Mouse (Mus musculus): ENCODE data around the gene Col6a3. TPM values are rescaled to one million over a fixed set of nuclear protein-coding genes. Genes with fewer than 3 reads are reported as not detected.

The Col6a3 gene
- 1 to 10 TPM; 3.1 to 5.4 (median 4.3) TPM for total RNA-seq (2022)

DNA sequence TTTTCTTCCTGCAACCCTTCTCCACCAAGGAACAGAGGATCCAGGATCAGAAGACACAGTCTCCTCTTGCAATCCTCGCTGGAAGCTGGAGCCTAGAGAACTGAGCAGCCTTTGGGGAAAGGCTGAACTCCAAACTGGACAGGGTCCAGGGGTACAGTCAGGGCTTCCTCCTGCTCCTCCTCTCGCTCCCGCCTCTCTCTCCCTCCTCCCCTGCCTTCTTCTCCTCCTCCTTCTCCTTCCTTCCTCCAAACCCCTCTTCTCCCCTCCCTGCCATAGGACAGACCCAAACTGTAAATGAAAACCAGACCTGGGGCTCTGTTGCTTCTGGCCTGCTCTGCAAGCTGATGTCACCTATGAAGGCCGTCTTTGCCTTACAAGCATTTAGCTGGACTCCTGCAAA is at the start of gene Col6a3:
Gene Col6a3, minus strand, starts transcription at position 136 of the 400 bp plus-strand sequence.
- no peak for DNase-seq (ENCODE audit: low spot score in 2 of 2)

DNA sequence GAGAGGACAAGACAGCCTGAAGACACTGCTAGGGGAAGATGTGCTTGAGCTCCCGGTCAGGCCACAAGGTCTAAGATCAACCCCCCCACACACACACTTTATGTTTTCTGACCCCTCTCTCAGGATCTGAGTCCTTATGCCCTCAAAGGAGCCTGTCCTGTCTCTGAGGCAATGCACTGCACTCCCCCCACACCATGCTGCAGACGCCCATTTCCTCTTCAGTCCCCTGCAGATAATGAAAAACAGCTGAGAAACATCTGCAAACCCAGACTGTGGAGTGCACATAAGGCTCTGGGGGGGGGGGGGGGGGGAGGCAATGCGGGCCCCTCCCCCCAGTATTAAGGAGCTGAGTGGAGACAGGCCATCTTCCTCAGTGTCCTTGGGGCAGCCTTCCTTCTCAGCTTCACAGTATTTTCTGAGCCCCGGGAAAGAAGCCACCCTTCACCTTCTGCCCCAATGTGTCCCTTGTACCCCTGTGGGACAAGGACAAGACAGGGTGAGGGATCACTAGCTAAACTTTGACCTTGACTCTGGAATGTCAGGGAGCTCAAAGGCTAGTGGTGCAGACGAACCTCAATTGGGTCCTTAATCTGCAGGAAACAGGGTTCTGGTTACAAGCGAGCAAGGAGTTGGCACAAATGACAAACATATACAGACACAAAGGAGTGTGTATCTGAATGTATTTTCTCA is 42.1 kb upstream of the Col6a3 start:
- DNase-seq (ENCODE audit: low spot score in 2 of 2) = no peak

DNA sequence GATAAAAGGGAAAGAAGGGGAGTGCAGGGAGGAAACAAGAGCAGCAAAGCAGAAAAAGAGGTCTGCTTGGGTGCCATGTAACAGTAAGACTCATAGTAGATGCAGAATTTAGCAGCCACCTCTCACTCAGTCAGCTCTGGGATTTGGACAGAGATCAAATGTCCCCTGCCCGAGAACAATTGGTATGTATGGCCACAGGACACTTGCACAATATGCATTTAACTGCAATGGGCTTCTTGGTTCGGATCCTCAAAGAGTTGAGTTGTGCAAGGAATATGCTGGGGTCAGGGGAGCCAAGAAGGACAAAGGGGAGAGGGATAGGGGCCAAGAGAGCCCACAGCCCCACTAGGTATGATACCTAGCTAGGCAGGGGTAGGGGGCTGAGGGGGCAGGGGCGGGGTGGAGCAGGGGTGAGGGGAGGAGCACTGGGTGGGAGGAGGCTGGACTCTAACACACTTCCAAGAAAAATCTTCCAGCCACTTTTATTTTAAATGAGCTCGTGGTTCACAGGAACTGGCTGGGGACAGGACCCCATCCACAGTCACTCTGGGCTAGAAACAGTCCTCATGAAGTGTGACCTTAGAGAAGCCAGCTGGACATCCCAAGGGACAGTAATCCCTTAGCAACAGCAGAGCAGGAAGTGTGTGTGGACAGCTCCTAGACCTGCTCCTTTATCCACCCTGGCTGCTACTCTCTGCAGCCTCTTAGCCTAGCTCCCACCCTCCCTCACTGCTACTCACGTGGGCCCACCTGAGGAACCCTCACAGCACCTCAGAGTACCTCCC is 32.9 kb upstream of the Col6a3 start:
- DNase-seq (ENCODE audit: low spot score in 2 of 2) = no peak

DNA sequence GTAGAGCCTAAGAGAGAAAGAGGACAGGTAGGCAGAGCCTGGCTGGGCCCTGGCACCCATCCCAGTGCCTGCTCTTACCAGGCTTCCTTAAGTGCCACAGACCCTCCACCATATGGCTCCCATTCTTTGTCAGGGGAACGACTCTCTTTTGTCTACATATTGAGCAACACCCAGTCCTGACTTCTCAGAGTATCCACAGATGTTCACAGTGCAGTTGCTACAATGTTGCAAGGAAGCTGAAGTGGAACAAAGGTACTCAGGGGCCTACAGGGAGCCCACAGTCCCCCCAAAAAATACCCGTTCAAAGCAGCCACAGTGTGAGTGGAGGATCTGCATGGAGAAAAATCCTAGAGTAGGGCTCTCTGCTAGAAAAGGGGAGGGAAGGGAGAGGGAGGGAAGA is 32.2 kb upstream of the Col6a3 start:
- DNase-seq (ENCODE audit: low spot score in 2 of 2) = no peak

DNA sequence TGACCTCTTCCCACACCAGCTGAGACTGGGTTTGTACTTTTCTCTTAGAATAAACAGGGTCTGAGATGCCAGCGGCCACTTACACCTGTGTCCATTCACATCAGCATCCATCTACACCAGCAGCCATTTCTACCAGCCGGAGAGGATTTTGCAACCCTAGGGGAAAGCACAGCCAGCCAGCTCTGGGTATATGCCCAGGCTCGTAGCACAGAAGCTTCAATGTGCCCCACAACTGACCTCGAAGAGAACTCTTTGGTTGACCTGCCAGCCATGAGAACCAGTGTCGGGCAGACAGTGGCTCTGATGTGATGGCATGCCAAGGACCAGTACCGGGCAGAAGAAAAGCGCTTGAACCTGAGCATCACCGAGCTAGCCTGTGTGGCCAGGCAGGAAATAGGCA is 31.6 kb upstream of the Col6a3 start:
- no peak for DNase-seq (ENCODE audit: low spot score in 2 of 2)

DNA sequence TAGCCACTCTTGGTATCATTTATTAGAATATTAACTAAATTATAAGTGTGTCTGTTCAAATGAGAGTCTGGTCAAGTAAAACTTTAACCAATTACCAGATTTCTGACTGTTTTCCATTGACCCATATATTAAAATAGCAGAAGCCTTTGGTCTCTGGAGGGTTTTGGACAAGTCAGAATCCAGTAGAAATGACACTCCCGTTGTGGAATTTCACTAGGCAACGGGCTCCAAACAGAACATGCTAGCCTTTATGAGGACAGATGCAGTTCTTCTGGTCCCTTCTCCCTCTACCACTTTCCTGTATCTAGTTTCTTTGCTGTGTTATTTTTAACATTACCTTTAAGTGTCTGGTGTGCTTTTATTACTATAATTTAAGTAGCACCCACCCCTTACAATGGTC is 26.8 kb upstream of the Col6a3 start:
- DNase-seq (ENCODE audit: low spot score in 2 of 2) = no peak

DNA sequence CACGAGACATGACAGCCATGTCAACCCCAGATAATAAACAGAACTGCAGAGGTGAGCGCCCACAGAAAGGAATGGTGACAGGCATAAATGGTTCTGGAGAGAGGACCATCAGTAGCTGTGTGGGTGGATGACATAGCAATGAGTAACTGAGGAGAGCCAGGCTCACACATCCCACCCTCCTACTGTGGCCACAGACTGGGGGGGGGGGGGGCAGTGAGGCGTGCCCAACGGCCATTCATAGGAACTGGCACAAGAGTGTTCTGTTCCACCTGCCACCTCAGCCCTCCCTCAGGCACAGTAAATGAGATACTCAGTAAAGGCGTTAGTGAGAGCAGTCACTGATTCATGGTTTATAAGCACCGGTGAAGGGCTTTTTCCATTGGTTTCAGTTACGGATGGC is 23.0 kb upstream of the Col6a3 start:
- DNase-seq (ENCODE audit: low spot score in 2 of 2) = no peak

DNA sequence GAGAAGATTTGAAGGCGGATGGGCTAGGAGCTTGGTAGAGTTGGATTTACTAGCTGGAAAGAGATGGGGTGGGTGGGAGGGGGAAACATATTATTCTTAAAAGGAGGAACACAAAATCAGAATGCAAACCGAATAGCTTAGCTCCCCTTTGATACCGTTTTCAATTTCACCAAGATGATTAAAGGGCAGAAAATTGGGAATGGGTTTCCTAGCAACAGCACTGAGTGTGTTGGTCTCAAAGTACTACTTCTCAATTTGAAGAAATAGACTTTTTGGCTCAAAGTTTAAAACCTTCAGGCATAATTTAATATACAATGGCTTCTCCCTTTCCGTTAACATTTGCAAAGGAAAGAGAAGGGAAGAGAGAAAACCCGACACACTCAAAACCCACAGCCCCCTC is 12.1 kb upstream of the Col6a3 start:
- DNase-seq (ENCODE audit: low spot score in 2 of 2) = no peak

DNA sequence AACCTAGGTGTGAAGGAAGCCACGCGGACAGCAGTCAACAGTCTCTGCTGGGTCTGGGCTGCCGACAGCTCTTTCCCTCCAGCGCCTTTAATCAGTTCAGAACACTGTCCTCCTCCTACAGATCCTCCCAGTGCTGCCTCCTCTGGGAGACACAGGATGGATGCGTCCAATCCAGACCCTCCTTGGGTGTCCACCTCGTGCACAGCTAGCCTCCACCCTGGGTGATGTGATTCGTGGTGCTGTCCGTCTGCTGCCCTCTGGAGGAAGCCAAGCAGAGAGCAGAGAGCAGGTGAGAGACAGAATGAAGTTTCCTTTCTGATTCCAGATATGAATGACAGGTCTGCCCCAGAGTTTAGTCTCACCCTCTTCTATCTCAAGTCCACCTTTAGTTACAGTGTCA is 6.1 kb upstream of the Col6a3 start:
- peak in 1 of 2 experiments; percentile 25 for DNase-seq (ENCODE audit: low spot score in 2 of 2)

DNA sequence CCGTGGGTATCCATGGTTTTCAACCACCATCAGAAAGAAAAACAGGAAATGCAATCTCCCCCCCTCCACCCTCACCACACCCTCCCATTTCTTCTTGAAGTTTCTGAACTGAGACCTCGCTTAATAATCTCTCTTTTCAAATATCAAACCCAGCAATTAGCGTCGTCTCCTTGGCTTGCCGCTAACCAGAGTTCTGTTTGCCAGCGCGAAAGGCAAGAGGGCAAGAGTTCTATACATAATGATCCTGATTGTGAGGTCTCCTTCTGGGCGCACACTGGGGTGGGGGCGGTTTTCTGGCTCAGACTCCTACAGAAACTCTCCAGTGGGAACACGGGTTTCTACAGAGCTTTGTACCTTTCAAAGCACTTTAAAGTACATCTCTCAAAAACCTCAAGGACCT is 1.4 kb upstream of the Col6a3 start:
- DNase-seq (ENCODE audit: low spot score in 2 of 2) = no peak

DNA sequence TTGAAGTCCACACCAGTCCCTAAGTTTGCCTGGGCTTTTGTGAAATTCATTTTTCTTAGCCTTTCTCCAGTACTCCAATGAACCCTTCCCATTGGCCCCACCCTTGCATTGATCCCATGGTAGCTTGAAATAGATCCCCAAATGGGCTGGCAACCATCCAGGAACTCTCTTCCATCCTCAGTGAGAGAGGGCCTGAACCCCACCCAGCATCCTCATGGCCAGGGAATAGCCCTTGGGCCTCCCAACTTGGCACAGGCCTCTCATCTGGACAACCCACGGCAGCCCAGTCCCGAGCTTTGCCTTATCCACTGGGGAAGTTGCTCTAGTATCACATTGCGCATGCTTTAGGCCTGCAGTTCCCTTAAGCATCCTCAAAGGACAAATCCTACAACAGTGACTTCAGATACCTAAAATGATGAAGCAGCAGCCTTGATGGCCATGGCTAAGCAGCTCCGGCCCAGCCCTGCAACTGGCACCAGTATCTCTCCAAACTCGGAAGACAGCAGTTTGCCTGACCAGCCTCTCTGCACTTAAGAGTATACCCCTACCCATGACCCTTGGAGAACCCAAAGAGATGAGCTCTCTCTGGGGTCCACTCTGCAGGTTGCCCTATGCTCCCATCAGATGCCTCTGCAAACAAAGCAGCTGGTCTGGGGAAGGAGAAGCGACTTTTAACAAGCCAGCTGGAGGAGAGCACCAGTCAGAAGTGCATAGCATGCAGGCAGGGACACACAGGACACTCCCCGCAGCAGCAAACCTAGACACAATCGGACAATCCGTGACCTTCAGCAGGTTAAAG is 783 bp downstream of the Col6a3 start:
- DNase-seq (ENCODE audit: low spot score in 2 of 2) = no peak

DNA sequence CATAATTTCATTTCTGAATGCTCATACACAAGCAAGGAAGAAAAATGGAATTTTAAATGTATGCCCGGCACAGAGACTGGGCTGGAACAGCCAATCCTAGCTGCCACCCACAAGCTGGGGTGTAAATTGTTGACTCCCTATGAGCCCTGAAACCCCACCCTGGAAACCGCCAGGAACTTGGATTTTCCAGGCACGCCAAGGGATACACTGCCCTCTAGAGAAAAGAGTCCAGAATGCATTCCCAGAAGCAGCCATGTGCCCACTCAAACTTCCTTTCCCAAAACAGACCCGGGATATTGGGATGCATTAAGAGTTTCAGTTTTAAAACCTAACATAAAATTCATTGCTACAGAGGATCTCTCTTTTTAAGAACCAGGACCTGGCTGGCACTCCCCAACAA is 3.5 kb downstream of the Col6a3 start:
- DNase-seq (ENCODE audit: low spot score in 2 of 2) = peak; percentile 26 to 52

DNA sequence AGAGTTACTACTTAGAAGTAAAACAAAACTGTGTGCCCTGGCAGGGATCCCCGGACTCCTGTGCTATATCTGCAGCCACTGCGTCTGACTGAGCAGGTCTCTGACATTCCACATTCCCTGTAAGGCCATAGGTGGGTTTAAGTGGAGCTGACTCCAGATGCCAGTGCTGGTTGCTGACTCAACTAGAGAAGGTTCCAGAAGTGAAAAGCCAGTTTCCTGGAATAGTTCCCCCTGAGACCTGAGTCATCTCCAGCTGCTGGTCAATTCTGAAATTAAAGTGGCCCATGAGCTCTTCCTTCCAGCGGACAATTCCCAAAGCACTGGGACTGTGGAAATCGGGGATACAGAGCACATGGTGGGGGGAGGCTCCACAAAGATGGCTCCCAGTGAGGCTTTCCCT is 5.1 kb downstream of the Col6a3 start:
- no peak for DNase-seq (ENCODE audit: low spot score in 2 of 2)

DNA sequence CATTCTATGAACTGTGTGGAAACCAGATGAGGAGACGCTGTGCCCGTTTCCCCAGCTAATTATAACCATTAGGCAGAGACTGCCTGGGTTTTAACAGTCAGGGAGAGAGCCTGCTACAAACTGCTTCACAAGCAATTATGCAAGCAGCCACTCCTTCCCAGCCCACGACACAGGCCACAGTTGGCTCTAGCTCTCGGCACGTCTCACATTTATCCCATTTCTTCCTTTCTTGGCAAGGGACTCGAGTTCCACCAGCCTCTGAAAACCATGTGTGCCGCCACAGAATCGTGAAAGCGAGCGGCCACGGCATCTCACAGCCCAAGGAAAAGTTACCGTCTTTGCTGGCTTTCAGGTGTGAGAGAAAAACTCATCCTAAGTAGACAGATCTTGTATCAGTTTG is 5.5 kb downstream of the Col6a3 start:
- peak; percentile 71 to 74 for DNase-seq (ENCODE audit: low spot score in 2 of 2)

DNA sequence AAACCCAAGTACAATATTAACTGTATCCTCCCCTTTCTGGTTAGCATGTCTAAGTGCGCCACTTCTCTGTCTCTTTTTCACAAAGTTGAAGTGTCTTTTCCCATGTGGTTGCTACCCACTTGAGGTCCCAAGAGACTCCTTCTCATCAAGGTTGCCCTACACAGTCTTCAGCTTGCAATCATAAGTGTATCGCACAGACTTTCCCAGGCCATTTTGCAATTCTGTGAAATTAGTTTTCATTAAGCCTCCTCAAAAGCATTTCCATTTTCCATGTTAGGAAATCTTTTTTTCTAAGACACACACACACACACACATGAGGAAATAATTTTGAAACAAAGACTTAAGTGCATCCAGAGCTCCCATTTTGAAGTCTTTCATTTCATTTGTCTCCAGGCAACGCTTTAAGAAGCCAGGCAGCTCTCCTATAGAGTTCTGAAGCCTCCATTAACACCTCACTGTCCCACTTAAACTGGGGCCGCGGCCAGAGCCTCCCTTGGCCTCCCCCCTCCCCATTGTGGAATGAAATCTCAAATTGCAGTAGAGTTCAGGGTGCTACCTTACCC is 7.5 kb downstream of the Col6a3 start:
- DNase-seq (ENCODE audit: low spot score in 2 of 2) = no peak

DNA sequence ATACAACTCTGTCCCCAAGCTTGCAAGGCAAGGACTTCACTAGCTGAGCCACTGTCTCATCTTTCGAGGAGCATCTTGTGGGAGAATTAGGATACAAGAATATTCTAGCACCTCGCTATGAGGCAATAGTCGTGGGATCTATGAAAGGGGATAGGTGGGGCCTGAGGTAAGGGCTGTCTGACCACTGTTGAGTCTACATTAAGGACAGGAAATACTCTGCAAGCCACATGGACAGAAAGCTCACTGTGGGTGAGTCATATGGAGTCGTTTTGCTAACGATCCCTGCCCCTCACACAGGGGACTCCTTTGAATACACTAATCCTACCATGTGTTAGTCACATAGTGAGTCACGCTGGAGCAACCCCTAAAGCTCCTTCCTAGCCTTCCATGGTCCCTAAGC is 9.1 kb downstream of the Col6a3 start:
- DNase-seq (ENCODE audit: low spot score in 2 of 2) = no peak

DNA sequence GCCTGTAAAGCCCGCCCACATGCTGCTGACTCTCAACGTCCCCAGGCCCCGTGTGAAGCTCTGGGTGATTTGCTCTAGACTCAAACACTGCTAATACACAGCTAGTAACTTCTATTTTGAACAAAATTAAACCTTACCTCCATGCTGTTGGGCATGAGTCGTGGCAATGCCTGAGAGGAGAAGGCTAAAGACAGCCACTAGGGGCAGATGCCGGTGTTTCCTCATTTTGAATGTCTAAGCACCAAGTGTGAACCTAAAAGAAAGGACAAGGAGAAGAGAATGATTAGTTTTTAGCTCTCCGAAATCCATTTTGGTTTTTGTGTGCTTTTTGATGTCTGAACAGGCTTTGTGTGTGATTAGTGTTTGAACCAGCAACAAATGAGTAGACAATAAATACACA is 13.8 kb downstream of the Col6a3 start:
- DNase-seq (ENCODE audit: low spot score in 2 of 2) = no peak

DNA sequence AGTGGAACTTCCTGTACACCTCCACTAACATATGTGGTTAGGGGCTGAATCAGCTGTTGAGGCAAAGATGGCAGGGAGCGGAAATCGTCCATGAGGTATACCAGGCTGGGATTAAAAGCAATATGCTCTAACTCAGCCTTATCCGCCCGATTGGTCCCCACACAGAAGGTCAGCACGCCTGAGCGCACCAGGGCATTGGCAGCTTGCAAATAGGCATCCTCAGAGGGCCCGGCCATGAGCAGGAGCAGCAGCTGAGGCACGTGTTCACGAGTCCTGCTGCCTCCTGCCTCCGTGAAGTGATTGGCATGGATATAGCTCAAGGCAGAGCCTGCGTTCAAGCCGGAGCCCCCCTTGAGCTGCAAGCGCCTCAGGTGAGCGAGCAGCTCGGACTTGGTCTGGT is 30.5 kb downstream of the Col6a3 start:
- no peak for DNase-seq (ENCODE audit: low spot score in 2 of 2)

DNA sequence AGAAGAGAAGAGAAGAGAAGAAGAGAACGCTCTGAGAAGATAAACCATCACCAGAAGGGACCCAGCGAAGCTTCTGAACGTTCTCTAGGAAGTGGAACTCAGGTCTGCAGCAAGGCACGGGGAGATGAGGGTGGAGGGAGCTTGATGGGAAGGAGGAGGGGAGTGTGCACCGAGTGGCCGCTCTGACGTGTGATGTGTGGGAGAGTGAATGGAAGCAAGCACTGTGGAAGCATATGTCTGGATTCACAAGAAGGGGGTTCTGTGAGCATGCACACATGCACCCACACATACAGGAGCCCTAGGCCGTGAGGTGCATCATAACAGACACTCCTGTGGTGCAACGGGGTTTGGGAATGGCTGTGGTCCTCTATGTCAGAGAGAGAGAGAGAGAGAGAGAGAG is 34.8 kb downstream of the Col6a3 start:
- DNase-seq (ENCODE audit: low spot score in 2 of 2) = no peak

DNA sequence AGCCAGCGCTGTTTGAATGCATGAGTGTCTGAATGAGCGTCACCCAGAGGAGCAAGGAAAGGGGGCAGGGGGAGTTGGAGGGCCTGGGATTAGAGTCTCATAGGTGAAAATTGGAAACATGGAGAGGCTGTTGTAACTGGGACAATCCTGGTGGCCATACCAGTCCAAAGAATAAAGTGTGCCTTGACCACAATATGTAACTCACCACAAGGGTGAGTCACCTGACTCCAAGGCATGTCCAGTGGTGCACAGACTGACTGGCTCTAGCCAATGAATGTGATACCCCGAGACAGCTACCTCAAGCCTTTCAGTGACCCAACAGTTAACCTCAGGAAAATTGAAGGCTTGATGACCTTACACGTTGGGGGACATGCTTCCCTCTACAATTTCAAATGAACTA is 40.7 kb downstream of the Col6a3 start:
- DNase-seq (ENCODE audit: low spot score in 2 of 2) = no peak

DNA sequence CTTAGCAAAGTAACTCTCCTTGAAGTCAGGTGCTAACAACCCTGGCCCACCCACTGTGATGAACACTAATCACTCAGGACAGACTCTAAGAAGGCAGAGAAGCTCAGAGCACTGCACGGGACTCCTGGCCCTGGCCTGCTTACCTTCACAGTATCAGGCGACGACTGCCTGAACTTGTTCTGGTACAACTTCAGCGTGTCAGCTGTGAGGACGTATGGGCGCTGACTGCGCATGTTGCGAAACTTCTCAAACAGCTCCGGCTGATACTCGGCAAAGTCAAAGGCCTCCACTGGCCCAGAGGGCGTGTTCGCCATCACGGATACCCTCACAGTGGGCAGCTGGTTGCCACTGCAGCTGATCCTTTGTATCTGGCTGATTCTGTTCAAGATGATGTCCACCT is 42.7 kb downstream of the Col6a3 start:
- DNase-seq (ENCODE audit: low spot score in 2 of 2) = no peak

DNA sequence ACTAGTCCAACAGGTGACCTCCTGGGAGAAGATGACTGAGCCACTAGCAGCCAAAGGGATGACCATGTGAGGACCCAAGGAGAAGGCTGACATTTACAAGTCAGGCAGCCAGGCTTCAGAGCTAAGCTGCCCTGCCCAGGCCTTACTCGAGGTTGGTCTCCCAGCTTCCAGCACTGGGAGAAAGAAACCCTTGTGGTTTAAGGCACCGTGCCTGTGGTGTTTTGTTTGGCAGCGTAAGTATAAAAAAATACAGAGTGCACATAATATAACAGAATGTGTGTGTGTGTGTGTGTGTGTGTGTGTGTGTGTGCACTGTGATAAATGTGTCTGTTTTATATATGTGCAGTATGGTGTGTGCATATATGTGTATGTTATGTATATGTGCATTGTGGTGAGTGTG is 43.3 kb downstream of the Col6a3 start:
- DNase-seq (ENCODE audit: low spot score in 2 of 2) = no peak

Data from layer of hippocampus, adult 8-10 months (tissue).